Mouse (Mus musculus) frontal cortex, postnatal 14 days (tissue): ENCODE data around the gene Vmn1r179.
"Not testable (repeated sequence)": the region's sequence is repeated elsewhere in the genome, so short reads cannot be mapped to it uniquely, and the experiment has no call there.

Source experiments
- DNase-seq, 2 experiments: peaks; one replicate each; pipeline ENCODE4 v3.0.0; 2022; ENCODE audit warnings: low spot score in 2 of 2

Gene Vmn1r179

GRCm38 (mm10) chr7:23926678-23927077 is at the start of gene Vmn1r179:
Gene Vmn1r179, plus strand, starts transcription at chr7:23926978.
- no peak for DNase-seq

- no peak for DNase-seq
Observed at GRCm38 (mm10) chr7:23891709-23892108, 35.1 kb upstream of the Vmn1r179 start, which contains the start of gene Vmn1r178. Gene Vmn1r178, plus strand, starts transcription at chr7:23892009.

GRCm38 (mm10) chr7:23950332-23950731 is 23.6 kb downstream of the Vmn1r179 start, which contains the start of gene Vmn1r180:
Gene Vmn1r180, plus strand, starts transcription at chr7:23950632.
- DNase-seq, result no peak

DNA sequence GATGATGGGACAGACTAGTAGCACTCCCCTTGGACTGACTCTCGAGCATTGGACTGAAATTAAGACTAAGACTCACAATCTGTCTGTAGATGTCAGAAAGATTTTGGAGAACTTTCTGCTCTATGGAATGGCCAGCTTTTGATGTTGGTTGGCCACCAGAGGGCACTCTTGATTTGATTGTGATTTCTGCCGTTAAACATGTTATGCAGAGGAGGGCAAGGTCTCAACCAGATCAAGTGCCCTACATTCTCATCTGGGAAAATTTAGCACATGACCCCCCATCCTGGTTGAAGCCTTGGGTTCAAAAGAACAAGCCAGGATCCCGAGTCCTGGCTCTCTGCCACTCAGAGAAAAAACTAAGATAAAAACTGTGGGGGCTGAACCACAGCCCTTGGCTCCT is 41.3 kb downstream of the Vmn1r179 start:
- DNase-seq, result peak in 1 of 2 experiments; percentile 3

GRCm38 (mm10) chr7:23974315-23974714 is 47.5 kb downstream of the Vmn1r179 start, which contains the start of gene Vmn1r181:
Gene Vmn1r181, plus strand, starts transcription at chr7:23974615.
- DNase-seq, result not testable (repeated sequence)
